Mouse (Mus musculus) c-Kit-positive CD71-negative TER-119-negative erythroid progenitor cells, embryonic 14.5 days (primary cell): Measurements from ENCODE around the gene Rps4x.
A peak's percentile ranks its signal among the peaks of the same experiment; 100 is the strongest.

ENCODE experiments used
- DNase-seq: peaks from one replicate; pipeline ENCODE4 v3.0.0-alpha.2; 2013; ENCODE audit warnings: low read depth

Gene Rps4x

GRCm38 (mm10) chrX:102188712-102189497 lies at the start of gene Rps4x:
Rps4x (minus strand) TSS chrX:102189394.
- peak; percentile 61 for DNase-seq

- DNase-seq: peak; percentile 40
Measured at GRCm38 (mm10) chrX:102219126-102219525, 29.9 kb upstream of the Rps4x start.

GRCm38 (mm10) chrX:102215356-102215755 lies 26.2 kb upstream of the Rps4x start:
- DNase-seq: peak; percentile 45

- DNase-seq: no peak
Measured at GRCm38 (mm10) chrX:102190840-102191239, 1.6 kb upstream of the Rps4x start.

- no peak for DNase-seq
Measured at GRCm38 (mm10) chrX:102189581-102189980, 387 bp upstream of the Rps4x start.

GRCm38 (mm10) chrX:102187023-102187699 lies 2.0 kb downstream of the Rps4x start:
- DNase-seq: no peak

- no peak for DNase-seq
Measured at GRCm38 (mm10) chrX:102182575-102182974, 6.6 kb downstream of the Rps4x start.

GRCm38 (mm10) chrX:102175538-102176287 lies 13.5 kb downstream of the Rps4x start:
- no peak for DNase-seq

GRCm38 (mm10) chrX:102170900-102171299 lies 18.3 kb downstream of the Rps4x start:
- no peak for DNase-seq

GRCm38 (mm10) chrX:102170135-102170534 lies 19.1 kb downstream of the Rps4x start:
- no peak for DNase-seq

GRCm38 (mm10) chrX:102169724-102170123 lies 19.5 kb downstream of the Rps4x start:
- no peak for DNase-seq

- DNase-seq: no peak
Measured at GRCm38 (mm10) chrX:102166986-102167385, 22.2 kb downstream of the Rps4x start.

GRCm38 (mm10) chrX:102166521-102166920 lies 22.7 kb downstream of the Rps4x start:
- DNase-seq: no peak

- DNase-seq: no peak
Measured at GRCm38 (mm10) chrX:102163529-102163928, 25.7 kb downstream of the Rps4x start.

- no peak for DNase-seq
Measured at GRCm38 (mm10) chrX:102163096-102163495, 26.1 kb downstream of the Rps4x start.

- DNase-seq: no peak
Measured at GRCm38 (mm10) chrX:102160528-102160927, 28.7 kb downstream of the Rps4x start.

- no peak for DNase-seq
Measured at GRCm38 (mm10) chrX:102159778-102160177, 29.4 kb downstream of the Rps4x start.

GRCm38 (mm10) chrX:102157423-102157791 lies 31.8 kb downstream of the Rps4x start:
- no peak for DNase-seq

- peak; percentile 81 for DNase-seq
Measured at GRCm38 (mm10) chrX:102156618-102157422, 32.4 kb downstream of the Rps4x start, which contains the start of gene Ercc6l. Ercc6l (minus strand) TSS chrX:102157091.

GRCm38 (mm10) chrX:102141157-102141556 lies 48.0 kb downstream of the Rps4x start:
- no peak for DNase-seq
